Mouse (Mus musculus) MEL (cell line): Measurements from ENCODE around the gene Gm20388.

Experiments used
- CHD1 ChIP-seq: IDR thresholded peaks from 2 replicates; pipeline ENCODE4 v1.6.1; 2012; ENCODE audit warnings: low read depth, mild to moderate bottlenecking, inconsistent platforms, low read length, improper control_type of control experiment
- CTCF ChIP-seq, 3 experiments: IDR thresholded peaks in 2 of 3; conservative IDR thresholded peaks in 1 of 3; 2 replicates each; pipeline ENCODE4 v1.5.1; 2011 to 2012; ENCODE audit warnings: low read length in 3 of 3, low read depth in 2 of 3, mild to moderate bottlenecking in 2 of 3, improper control_type of control experiment in 1 of 3, inconsistent platforms in 1 of 3, mixed read lengths in 1 of 3, moderate library complexity in 1 of 3; ENCODE audit not compliant: control insufficient read depth in 1 of 3, insufficient read depth in 1 of 3, poor library complexity in 1 of 3, severe bottlenecking in 1 of 3
- EP300 ChIP-seq, 2 experiments: IDR thresholded peaks; 2 replicates each; pipeline ENCODE4 v1.6.1; 2011; ENCODE audit warnings: improper control_type of control experiment in 2 of 2, low read length in 2 of 2, low read depth in 1 of 2, mild to moderate bottlenecking in 1 of 2
- ETS1 ChIP-seq: IDR thresholded peaks from 2 replicates; pipeline ENCODE4 v1.6.1; 2012; ENCODE audit warnings: low read depth, mild to moderate bottlenecking, inconsistent platforms, low read length, improper control_type of control experiment, moderate library complexity
- KAT2A ChIP-seq: conservative IDR thresholded peaks from 2 replicates; pipeline ENCODE4 v1.6.1; 2012; ENCODE audit warnings: low read depth, low read length, improper control_type of control experiment, inconsistent platforms
- MAX ChIP-seq: IDR thresholded peaks from 2 replicates; pipeline ENCODE4 v1.6.1; 2011; ENCODE audit warnings: low read length, improper control_type of control experiment
- POLR2A ChIP-seq, 2 experiments: IDR thresholded peaks; 2 replicates each; pipeline ENCODE4 v1.6.1; 2011 to 2012; ENCODE audit warnings: low read length in 2 of 2, mild to moderate bottlenecking in 2 of 2, control low read depth in 1 of 2, improper control_type of control experiment in 1 of 2, low read depth in 1 of 2, moderate library complexity in 1 of 2; ENCODE audit not compliant: control insufficient read depth in 1 of 2, insufficient read depth in 1 of 2, poor library complexity in 1 of 2
- POLR2AphosphoS2 ChIP-seq: IDR thresholded peaks from 2 replicates; pipeline ENCODE4 v1.6.1; 2011; ENCODE audit warnings: low read length, improper control_type of control experiment
- RCOR1 ChIP-seq: IDR thresholded peaks from 2 replicates; pipeline ENCODE4 v1.6.1; 2012; ENCODE audit warnings: low read depth, mild to moderate bottlenecking, inconsistent platforms, low read length, improper control_type of control experiment
- TCF12 ChIP-seq: IDR thresholded peaks from 2 replicates; pipeline ENCODE4 v1.6.1; 2014; ENCODE audit warnings: low read depth, mild to moderate bottlenecking, inconsistent platforms, low read length, improper control_type of control experiment, moderate library complexity
- UBTF ChIP-seq: IDR thresholded peaks from 2 replicates; pipeline ENCODE4 v1.6.1; 2012; ENCODE audit warnings: low read depth, mild to moderate bottlenecking, inconsistent platforms, low read length, improper control_type of control experiment, moderate library complexity, borderline replicate concordance; ENCODE audit not compliant: insufficient read depth
- ZC3H11A ChIP-seq: IDR thresholded peaks from 2 replicates; pipeline ENCODE4 v1.6.1; 2012; ENCODE audit warnings: low read depth, mild to moderate bottlenecking, inconsistent platforms, low read length, improper control_type of control experiment
- ZNF384 ChIP-seq: IDR thresholded peaks from 2 replicates; pipeline ENCODE4 v1.6.1; 2012; ENCODE audit warnings: low read depth, mild to moderate bottlenecking, inconsistent platforms, low read length, improper control_type of control experiment

DNA sequence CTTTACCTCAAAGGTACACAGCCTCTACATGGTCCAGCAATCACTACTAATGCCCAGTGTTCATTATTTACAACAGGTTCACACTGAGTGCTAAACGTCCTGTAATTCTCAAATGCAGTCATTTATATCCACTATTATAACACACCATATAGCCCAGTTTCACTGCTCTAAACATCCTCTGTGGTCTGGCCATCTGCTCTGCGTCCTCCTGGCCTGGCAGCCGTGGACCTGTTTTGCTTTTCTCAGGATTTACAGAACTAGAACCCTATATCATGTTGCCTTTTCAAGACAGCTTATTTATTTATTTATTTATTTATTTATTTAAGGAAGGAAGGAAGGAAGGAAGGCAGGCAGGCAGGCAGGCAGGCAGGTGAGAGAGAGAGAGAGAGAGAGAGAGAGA is 3017.2 kb downstream of the Gm20388 start:
- TF ChIP-seq CTCF (IDR thresholded peaks at IDR 0.05 in 2 of 3, conservative IDR thresholded peaks at IDR 0.05 in 1 of 3; ENCODE audit: control insufficient read depth in 1 of 3, insufficient read depth in 1 of 3, low read depth in 2 of 3, low read length in 3 of 3, poor library complexity in 1 of 3, severe bottlenecking in 1 of 3) (no peak), POLR2A (IDR thresholded peaks at IDR 0.05; ENCODE audit: control insufficient read depth in 1 of 2, insufficient read depth in 1 of 2, low read depth in 1 of 2, low read length in 2 of 2, poor library complexity in 1 of 2) (no peak), MAX (no peak), TCF12 (no peak), RCOR1 (no peak), POLR2AphosphoS2 (no peak), EP300 (IDR thresholded peaks at IDR 0.05; ENCODE audit: low read depth in 1 of 2, low read length in 2 of 2) (no peak), CHD1 (no peak), UBTF (no peak), KAT2A (no peak), ZNF384 (no peak), ZC3H11A (no peak), ETS1 (no peak)
